Mouse (Mus musculus) cerebellum, adult 8-10 months (tissue): ENCODE measurements around the gene Musk.
A peak's percentile ranks its signal among the peaks of the same experiment; 100 is the strongest.
"Not testable (repeated sequence)": the region's sequence is repeated elsewhere in the genome, so short reads cannot be mapped to it uniquely, and the experiment has no call there.

ENCODE experiments used
- DNase-seq: peaks from one replicate; pipeline ENCODE4 v3.0.0; 2022

The Musk gene

GRCm38 (mm10) chr4:58285687-58286086, at the start of gene Musk:
Gene Musk (plus strand): TSS chr4:58285960.
- DNase-seq, result no peak

DNA sequence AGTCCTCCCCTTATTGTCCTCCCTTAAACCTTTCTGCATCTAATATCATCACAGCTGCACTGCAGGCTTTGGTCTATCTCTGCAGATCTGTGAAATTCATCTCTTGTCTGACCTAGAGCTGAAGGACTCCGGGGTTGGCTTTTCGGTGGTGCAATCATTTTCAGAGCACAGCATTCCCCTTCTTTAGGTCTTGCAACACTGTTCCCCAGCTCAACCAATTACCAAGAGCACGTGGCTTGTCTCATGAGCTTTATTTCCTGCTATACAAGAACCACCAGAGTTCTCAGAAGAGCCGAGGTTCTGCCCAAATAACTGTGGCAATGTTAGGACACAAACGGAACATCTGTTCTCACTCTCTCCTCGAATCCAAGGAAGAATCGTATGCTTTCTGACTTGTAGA, 45.3 kb upstream of the Musk start:
- DNase-seq, result no peak

DNA sequence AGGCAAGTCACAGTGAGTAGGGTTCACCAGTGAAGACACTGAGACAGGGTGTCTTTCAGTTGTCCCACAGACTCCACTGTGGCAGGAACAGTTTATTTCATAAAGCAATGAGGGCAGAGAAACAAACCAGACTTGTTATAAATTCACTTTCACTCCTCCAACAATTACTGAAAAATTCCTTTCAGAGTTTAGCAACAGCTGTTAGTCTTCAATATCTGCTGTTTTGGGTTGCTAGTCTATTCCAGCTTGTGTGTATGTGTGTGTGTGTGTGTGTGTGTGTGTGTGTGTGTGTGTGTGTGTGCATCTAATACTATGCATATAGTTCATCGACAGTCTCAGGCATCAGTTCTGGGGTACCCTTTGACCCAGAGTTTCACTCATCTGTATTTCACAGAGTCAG, 40.2 kb upstream of the Musk start:
- no peak for DNase-seq

- DNase-seq, result no peak
Observed at GRCm38 (mm10) chr4:58252381-58252780, 33.4 kb upstream of the Musk start.

GRCm38 (mm10) chr4:58253410-58253809, 32.4 kb upstream of the Musk start:
- DNase-seq, result peak; percentile 48

GRCm38 (mm10) chr4:58260767-58261166, 25.0 kb upstream of the Musk start:
- DNase-seq, result not testable (repeated sequence)

DNA sequence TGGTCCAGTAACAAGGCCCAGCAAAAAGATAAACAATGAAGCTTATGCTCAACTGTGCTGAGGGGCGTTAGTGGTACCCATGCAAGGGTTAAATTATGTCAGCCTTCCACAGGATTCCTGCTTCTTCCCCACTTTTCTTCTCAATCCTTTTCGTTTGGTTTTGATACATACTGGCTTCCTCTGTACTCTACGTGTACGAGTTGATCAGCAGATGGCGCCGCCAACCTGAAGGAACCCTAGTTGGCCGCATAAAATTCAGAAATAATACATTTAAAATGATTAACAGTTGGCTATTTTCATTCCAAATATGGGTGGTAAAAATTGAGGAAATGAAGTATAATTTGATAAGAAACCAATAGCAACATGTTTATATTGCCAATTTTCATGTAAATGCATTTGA, 19.5 kb upstream of the Musk start:
- DNase-seq, result peak; percentile 8

DNA sequence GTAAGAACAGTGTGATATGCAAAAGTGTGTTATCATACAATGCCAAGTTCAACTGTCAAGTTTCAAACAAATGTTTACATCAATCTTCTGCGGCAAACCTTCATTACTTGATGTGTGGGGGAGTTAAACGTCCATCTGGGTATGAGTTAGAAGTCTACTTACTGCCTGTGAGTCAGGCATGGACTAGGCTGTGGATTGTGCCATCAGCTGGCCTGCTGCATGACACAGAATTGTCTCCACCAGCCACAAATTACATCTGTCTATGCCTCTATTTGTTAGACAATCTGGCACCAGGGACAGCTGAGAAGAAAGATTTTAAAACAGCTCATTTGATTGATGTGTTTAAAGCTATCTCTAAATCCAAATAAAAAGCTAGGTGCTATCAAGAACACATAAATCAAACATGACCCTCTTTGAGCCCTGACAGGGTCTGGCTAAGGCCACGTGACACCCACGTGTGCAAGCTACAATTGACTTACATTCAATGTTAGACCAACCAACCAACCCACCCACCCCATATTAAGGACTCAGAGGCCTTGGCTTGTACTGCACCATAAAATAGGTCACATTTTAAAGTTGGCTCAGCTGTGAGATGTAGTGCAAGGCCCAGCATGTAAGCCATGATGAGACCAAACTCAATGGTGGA, 16.7 kb upstream of the Musk start:
- no peak for DNase-seq

DNA sequence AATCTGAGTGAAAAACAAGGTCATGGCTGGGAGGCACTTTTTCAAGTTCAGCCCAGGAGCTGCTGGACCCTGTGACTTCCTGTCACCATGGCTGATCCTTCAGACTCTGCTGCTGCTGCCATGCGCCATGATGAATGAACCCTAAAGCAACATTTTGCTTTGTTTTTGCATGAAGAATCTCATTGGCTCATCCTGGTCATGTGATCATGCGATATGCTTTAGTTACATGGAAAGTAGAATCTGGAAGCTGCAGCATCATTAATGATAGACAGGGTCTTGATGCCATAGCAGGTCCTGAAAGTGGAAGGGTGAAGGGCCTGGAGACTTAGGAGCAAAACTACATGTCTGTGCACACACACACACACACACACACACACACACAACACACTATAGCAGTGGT, 15.8 kb upstream of the Musk start:
- DNase-seq, result no peak

DNA sequence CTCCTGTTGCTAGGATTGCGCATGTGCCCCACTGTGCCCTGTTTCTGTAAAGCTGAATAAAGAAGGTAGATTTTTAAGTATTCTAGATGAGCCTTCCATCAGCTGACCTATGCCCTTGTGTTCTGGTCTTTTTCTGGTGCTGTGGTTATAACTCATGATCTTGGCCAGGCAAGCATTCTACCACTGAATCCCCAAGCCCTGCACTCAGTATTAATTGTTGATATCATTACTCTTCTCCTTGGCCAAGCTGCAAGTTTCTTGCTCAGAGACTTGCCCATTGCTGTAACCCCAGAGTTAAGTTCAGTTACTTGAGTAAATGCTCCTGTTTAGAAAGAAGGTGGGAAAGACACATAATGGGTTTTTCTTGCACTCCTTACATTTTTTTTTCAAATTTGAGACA, 14.8 kb upstream of the Musk start:
- no peak for DNase-seq

GRCm38 (mm10) chr4:58271504-58272162, 14.1 kb upstream of the Musk start:
- no peak for DNase-seq

- DNase-seq, result no peak
Observed at GRCm38 (mm10) chr4:58275261-58275895, 10.4 kb upstream of the Musk start.

DNA sequence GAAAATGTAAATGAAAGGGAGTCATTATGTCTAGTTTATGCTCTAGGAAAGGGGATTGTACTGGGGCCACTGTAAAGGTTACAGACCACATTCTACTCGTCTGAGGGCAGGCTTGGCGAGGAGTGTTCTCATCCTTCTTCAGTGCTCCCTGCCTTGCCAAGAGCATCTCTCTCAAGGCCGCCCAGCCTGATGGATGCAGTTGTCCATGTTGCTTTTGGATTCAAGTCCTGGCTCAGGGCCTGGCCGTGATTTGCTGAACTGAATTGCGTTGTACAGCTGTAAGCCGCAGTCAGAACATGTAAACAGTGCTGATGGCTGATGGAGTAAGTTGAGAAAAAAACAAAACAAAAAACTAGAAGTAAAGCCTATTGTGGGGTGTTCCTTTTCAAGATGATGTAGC, 7.4 kb upstream of the Musk start:
- no peak for DNase-seq

- no peak for DNase-seq
Observed at GRCm38 (mm10) chr4:58280121-58280520, 5.6 kb upstream of the Musk start.

DNA sequence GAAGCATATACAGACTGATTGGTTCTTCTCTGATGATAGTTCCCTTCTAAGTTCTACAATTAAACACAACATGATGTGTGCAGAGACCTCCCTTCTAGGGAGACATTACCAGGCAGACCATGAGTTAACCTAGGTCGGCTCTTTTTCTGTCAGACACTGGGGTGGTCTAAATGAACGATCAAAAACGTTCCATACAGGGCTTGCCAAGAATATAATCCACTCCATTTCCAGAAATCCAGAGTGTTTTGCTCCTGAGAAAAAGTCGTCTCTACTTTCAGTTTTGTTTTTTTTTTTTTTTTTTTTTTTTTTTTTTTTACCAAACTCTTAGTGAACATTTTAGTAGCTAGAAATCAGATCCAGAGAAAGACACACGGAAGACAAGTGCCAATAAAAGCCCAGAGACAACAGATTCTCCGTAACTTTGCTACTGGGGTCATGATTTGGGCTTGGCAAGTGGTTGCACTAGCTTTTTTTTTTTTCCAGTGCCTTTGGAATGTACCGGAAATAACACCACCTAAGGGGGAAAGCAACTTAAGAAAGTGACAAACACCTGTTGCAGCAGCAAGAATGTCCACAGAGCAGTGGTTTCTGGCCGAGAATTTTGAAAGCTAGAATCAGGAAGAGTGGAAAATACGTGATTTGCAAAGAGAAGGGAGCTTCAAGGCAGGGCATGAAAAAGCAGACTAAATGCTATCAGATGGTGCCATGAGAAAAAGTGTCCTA, 769 bp downstream of the Musk start:
- DNase-seq, result no peak

DNA sequence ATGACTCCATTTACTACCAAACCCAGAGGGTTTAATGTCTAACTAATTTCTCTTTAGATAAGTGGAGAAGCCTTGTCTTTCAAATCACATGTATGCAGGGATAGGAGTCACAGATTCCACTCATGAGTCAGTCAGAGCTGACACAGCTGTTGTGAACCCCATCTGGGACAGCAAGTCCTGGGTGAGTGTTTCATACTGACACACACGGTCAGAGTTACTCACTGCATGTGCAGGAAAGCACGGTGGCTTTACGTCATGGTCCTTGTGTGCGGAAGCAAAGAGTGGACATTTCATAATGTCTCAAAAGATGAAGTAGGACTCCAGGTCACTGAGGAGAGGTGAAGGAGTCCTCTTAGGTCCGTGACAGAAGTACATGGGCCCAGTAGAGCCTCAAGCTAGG, 3.0 kb downstream of the Musk start:
- no peak for DNase-seq

DNA sequence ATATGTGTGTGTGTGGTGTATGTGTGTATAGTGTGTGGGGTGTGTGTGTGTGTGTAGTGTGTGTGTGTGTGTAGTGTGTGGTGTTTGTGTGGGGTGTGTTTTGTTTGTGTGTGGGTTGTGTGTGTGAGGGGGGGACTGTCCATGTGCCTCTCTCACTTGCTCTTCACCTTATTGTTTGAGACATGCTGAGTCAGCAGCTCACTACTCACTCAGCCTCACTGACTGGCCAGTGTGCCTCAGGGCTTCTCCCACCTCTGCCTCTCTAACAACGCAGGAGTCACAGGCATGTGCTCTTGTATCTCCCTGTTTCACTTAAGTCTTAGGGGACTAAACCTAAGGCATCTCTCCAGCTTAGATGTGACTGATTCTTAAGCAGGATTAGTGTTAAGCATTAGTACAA, 6.1 kb downstream of the Musk start:
- DNase-seq, result no peak

- no peak for DNase-seq
Observed at GRCm38 (mm10) chr4:58293099-58293498, 7.3 kb downstream of the Musk start.

GRCm38 (mm10) chr4:58303862-58304261, 18.1 kb downstream of the Musk start:
- DNase-seq, result no peak

GRCm38 (mm10) chr4:58304564-58304963, 18.8 kb downstream of the Musk start:
- no peak for DNase-seq

GRCm38 (mm10) chr4:58307421-58307820, 21.7 kb downstream of the Musk start:
- DNase-seq, result no peak

- no peak for DNase-seq
Observed at GRCm38 (mm10) chr4:58313344-58313743, 27.6 kb downstream of the Musk start.

DNA sequence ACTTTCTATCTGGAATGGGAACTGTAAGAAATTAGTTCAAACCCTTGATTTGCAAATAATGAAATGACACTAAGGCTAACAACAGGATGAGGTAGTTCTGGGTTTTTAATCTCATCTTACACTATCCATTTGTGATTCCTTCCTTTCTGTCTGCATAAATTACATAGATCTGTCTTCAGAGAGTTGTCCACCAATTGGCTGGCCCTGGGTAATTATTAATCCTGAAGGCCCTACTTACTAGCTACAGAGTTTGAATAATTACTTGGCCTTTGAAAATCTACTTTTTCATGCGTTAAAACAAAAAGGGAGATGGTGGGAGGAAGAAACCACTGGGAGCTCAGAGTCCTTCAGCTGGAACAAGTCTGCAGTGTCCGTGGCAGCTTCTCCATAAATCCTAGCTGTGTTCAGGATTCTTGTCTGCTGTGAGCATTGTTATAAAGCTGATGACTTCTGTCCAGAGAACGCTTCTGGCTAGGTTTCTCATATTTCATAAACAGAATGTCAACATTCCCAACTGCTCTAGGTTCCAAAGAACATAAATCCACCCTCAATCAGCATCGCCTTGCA, 29.3 kb downstream of the Musk start:
- no peak for DNase-seq
